Mouse (Mus musculus): ENCODE measurements around the gene Mroh2a. TPM values are rescaled to one million over a fixed set of nuclear protein-coding genes. Genes with fewer than 3 reads are reported as not detected.

The Mroh2a gene
- polyA plus RNA-seq, 1 experiment from 2014 or later: 1.3 TPM

DNA sequence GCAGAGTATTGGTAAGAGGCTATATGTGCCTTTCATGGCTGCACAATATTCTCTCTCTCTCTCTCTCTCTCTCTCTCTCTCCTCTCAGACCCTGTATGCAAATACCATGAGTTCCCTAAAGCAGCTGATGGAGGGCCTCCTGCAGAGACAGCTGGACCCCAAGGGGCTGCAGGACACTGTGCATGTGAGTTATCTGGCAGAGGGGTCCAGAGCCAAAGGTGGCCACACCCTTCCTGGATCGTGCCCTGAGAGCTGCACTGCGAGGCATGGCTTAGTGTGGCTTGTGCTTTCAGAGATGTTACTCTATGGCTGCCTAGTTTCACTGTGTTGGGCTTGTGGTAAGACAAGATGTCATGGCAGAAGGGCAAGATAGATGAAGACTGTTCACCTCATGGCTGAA, 20.9 kb downstream of the Mroh2a start:
- ATAC-seq (ENCODE audit: insufficient read depth, low FRiP score, low TSS enrichment) (no peak), DNase-seq (ENCODE audit: low spot score) (no peak)
- H3K27me3 ChIP-seq (ENCODE audit: control insufficient read depth, insufficient read depth, low read length): no peaks in the 10 kb centered on the region
- no peak overlapping the region for H3K9ac ChIP-seq (ENCODE audit: low read length)
- 0 out of 2 replicates have a peak, but pooled peaks cover 2% of the 10 kb centered on the region for H3K36me3 ChIP-seq (ENCODE audit: control insufficient read depth, insufficient read depth, low read length)
- H3K27ac ChIP-seq (ENCODE audit: low read depth, low read length): no peak overlapping the region
- H3K4me3 ChIP-seq (ENCODE audit: low read depth, low read length): no peak overlapping the region
- no peaks in the 10 kb centered on the region for H3K4me1 ChIP-seq (ENCODE audit: control insufficient read depth, insufficient read depth, low read length)
- peaks cover 96% of the 10 kb centered on the region for H3K9me3 ChIP-seq (ENCODE audit: control insufficient read depth, low read length)
- 56% methylated on average over 2 of the region's 2 CpGs for WGBS
- no peak overlapping the region for H3K4me2 ChIP-seq (ENCODE audit: low read depth)

DNA sequence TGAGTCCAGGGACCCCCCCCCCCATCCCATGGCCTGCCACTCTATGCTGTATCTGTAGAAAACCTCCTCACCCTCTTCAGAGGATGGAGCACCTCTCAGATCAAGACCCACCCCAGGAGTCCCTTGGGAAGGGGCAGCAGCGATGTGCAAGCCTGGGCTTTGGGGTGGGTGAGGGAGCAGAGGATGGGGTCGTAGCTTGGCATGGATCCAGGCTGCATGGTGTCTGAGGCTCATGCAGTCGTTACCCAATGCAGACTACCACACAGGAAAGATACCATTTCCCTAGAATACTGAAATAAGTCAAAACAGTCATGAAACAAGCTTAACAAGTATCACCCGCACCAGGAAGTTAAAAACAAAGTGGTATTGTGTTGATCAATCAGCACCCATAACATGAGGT, 21.9 kb downstream of the Mroh2a start:
- no peak overlapping the region for H3K4me2 ChIP-seq (ENCODE audit: low read depth)
- WGBS: 72% methylated on average over 4 of the region's 4 CpGs

DNA sequence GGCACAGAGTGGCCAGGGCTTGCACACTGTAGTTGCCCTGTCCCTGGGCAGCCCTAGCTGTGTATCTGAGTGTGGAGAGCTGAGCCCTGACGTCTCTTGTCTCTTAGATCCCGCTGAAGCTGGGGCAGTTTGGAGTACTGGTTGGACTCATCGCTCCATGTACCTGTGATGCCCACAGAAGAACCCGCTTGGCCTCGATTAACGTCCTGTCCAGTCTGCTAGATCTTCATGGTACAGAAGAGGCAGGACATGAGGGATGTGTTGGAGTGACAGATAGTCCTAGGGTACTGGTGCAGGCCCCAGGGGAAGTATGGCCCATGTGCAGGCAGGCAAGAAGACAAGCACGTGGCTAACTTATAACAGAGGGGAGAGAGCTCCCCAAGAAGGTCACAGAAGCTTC, 22.8 kb downstream of the Mroh2a start:
- Histone ChIP-seq H3K9ac (ENCODE audit: low read length) (no peak overlapping the region), H3K4me1 (ENCODE audit: control insufficient read depth, insufficient read depth, low read length) (no peaks in the 10 kb centered on the region), H3K9me3 (ENCODE audit: control insufficient read depth, low read length) (peaks cover 96% of the 10 kb centered on the region), H3K27ac (ENCODE audit: low read depth, low read length) (no peak overlapping the region), H3K4me2 (ENCODE audit: low read depth) (no peak overlapping the region), H3K27me3 (ENCODE audit: control insufficient read depth, insufficient read depth, low read length) (no peaks in the 10 kb centered on the region), H3K36me3 (ENCODE audit: control insufficient read depth, insufficient read depth, low read length) (0 out of 2 replicates have a peak, but pooled peaks cover 2% of the 10 kb centered on the region), H3K4me3 (ENCODE audit: low read depth, low read length) (no peak overlapping the region)
- 82% methylated on average over 7 of the region's 7 CpGs for WGBS
- no peak for ATAC-seq (ENCODE audit: insufficient read depth, low FRiP score, low TSS enrichment)
- no peak for DNase-seq (ENCODE audit: low spot score)

More for the DNA sequence above, 21.9 kb downstream of the Mroh2a start:
- Histone ChIP-seq H3K9ac (ENCODE audit: low read length) (no peak overlapping the region), H3K36me3 (ENCODE audit: control insufficient read depth, insufficient read depth, low read length) (0 out of 2 replicates have a peak, but pooled peaks cover 2% of the 10 kb centered on the region), H3K27ac (ENCODE audit: low read depth, low read length) (no peak overlapping the region), H3K9me3 (ENCODE audit: control insufficient read depth, low read length) (peaks cover 95% of the 10 kb centered on the region), H3K27me3 (ENCODE audit: control insufficient read depth, insufficient read depth, low read length) (no peaks in the 10 kb centered on the region), H3K4me1 (ENCODE audit: control insufficient read depth, insufficient read depth, low read length) (no peaks in the 10 kb centered on the region), H3K4me3 (ENCODE audit: low read depth, low read length) (no peak overlapping the region)
- ATAC-seq (ENCODE audit: insufficient read depth, low FRiP score, low TSS enrichment): no peak
- no peak for DNase-seq (ENCODE audit: low spot score)

DNA sequence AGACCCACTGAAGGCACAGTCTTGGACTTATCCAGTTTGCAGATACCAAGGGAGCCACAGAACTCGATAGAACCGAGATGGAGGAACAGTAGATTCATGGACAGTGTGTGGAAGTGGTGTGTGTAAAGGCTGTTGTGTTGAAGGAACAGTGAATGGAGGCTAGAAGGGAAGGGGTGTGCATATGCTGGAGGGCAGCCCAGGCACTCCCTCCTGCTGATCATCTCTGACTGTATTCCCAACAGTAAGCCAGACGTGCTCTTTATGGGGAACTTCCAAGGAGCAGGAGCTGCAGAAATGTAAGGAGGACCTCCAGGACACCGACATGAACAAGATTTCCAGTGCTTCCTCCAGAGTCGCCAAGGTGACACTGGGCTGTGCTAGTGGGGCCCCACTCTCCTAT, 23.2 kb downstream of the Mroh2a start:
- WGBS: 81% methylated on average over 5 of the region's 5 CpGs
- Histone ChIP-seq H3K36me3 (ENCODE audit: control insufficient read depth, insufficient read depth, low read length) (no peaks in the 10 kb centered on the region), H3K4me3 (ENCODE audit: low read depth, low read length) (no peak overlapping the region), H3K27ac (ENCODE audit: low read depth, low read length) (no peak overlapping the region), H3K4me2 (ENCODE audit: low read depth) (no peak overlapping the region), H3K27me3 (ENCODE audit: control insufficient read depth, insufficient read depth, low read length) (no peaks in the 10 kb centered on the region), H3K9me3 (ENCODE audit: control insufficient read depth, low read length) (peaks cover 96% of the 10 kb centered on the region), H3K9ac (ENCODE audit: low read length) (no peak overlapping the region), H3K4me1 (ENCODE audit: control insufficient read depth, insufficient read depth, low read length) (no peaks in the 10 kb centered on the region)
- DNase-seq (ENCODE audit: low spot score): no peak
- ATAC-seq (ENCODE audit: insufficient read depth, low FRiP score, low TSS enrichment): no peak

DNA sequence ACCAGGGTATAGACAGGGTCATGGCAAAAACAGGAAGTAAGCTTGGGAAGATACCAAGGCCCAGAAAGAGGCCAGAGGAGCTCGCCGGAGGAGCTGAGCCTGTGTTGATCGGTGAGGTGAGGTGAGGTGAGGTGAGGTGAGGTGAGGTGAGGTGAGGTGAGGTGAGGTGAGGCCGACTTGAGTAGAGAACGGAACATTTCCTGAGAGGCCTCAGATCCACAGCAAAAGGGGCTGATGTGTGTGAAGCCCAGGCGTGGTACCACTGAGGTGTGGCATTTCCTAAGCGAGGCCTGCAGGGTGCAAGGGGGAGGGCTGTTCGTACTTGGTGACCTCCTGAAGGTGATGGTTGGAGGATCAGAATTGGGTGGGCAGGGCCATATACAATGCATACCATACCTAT, 26.3 kb downstream of the Mroh2a start:
- ATAC-seq (ENCODE audit: insufficient read depth, low FRiP score, low TSS enrichment): no peak
- Histone ChIP-seq H3K9ac (ENCODE audit: low read length) (no peak overlapping the region), H3K4me2 (ENCODE audit: low read depth) (no peak overlapping the region), H3K27ac (ENCODE audit: low read depth, low read length) (no peak overlapping the region), H3K9me3 (ENCODE audit: control insufficient read depth, low read length) (peaks cover 97% of the 10 kb centered on the region), H3K36me3 (ENCODE audit: control insufficient read depth, insufficient read depth, low read length) (no peaks in the 10 kb centered on the region), H3K4me1 (ENCODE audit: control insufficient read depth, insufficient read depth, low read length) (no peaks in the 10 kb centered on the region), H3K27me3 (ENCODE audit: control insufficient read depth, insufficient read depth, low read length) (no peaks in the 10 kb centered on the region), H3K4me3 (ENCODE audit: low read depth, low read length) (no peak overlapping the region)
- no peak for DNase-seq (ENCODE audit: low spot score)
- WGBS: 76% methylated on average over 8 of the region's 8 CpGs

DNA sequence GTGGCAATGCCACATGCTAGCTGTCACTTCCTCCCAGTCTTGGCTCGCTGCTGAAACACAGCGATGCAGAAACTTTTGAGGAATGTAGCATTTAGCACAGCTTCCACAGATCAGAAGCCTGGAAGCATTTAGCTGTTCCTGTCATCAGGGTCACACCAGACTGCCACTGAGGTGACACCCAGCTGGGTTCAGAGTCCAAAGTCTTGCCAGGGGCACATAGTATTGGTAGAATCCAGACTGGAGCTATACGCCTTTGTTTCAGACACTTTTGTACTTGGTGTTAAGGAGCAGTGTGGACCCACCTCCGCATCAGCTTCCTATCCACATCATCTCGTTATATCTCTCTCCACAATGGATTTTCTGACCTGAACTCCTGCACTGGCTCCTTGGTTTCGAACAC, 26.8 kb downstream of the Mroh2a start:
- DNase-seq (ENCODE audit: low spot score) (no peak), ATAC-seq (ENCODE audit: insufficient read depth, low FRiP score, low TSS enrichment) (no peak)
- 75% methylated on average over 6 of the region's 6 CpGs for WGBS

DNA sequence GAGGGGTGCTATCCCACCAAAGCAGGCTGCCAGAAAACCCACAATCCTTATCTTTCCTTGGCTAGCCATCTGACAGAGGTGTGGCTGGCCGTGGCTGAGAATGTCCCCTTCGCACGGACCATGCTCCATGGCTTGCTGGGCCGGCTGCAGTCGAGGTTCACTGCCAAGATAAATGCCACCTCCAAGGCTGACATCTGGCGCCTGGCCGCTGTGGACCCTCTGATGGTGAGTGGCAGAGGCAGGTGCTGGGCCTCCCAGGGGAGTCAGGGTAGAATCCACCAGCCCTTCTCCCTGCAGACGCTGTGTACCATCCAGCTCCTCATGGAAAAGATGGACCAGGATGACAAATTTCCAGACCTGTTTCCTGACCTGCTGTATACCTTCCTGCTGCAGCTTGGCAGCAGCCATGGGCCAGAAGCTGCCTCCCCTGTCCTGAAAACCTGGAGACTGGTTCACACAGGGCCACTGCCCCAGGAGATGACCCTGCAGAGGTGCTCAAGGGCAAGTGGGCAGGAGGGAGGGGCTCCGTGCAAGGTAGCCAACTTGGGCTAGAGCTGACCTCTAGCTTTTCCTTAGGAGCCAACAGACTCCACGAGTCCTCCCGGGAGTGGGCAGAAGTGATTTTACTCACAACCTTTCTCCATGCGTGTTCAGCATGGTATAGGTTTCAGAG, 28.1 kb downstream of the Mroh2a start:
- H3K4me2 ChIP-seq (ENCODE audit: low read depth): no peak overlapping the region
- H3K9me3 ChIP-seq (ENCODE audit: control insufficient read depth, low read length): peaks cover 93% of the 10 kb centered on the region
- H3K4me3 ChIP-seq (ENCODE audit: low read depth, low read length): no peak overlapping the region
- peaks cover 3% of the 10 kb centered on the region for H3K36me3 ChIP-seq (ENCODE audit: control insufficient read depth, insufficient read depth, low read length)
- H3K4me1 ChIP-seq (ENCODE audit: control insufficient read depth, insufficient read depth, low read length): no peaks in the 10 kb centered on the region
- no peak for DNase-seq (ENCODE audit: low spot score)
- H3K27ac ChIP-seq (ENCODE audit: low read depth, low read length): no peak overlapping the region
- WGBS: 89% methylated on average over 12 of the region's 12 CpGs
- H3K9ac ChIP-seq (ENCODE audit: low read length): no peak overlapping the region
- no peaks in the 10 kb centered on the region for H3K27me3 ChIP-seq (ENCODE audit: control insufficient read depth, insufficient read depth, low read length)
- ATAC-seq (ENCODE audit: insufficient read depth, low FRiP score, low TSS enrichment): no peak

More for the DNA sequence above, 26.8 kb downstream of the Mroh2a start:
- H3K4me2 ChIP-seq (ENCODE audit: low read depth): no peak overlapping the region
- peaks cover 95% of the 10 kb centered on the region for H3K9me3 ChIP-seq (ENCODE audit: control insufficient read depth, low read length)
- H3K36me3 ChIP-seq (ENCODE audit: control insufficient read depth, insufficient read depth, low read length): no peaks in the 10 kb centered on the region
- H3K27me3 ChIP-seq (ENCODE audit: control insufficient read depth, insufficient read depth, low read length): no peaks in the 10 kb centered on the region
- no peak overlapping the region for H3K9ac ChIP-seq (ENCODE audit: low read length)
- no peaks in the 10 kb centered on the region for H3K4me1 ChIP-seq (ENCODE audit: control insufficient read depth, insufficient read depth, low read length)
- no peak overlapping the region for H3K27ac ChIP-seq (ENCODE audit: low read depth, low read length)
- no peak overlapping the region for H3K4me3 ChIP-seq (ENCODE audit: low read depth, low read length)

DNA sequence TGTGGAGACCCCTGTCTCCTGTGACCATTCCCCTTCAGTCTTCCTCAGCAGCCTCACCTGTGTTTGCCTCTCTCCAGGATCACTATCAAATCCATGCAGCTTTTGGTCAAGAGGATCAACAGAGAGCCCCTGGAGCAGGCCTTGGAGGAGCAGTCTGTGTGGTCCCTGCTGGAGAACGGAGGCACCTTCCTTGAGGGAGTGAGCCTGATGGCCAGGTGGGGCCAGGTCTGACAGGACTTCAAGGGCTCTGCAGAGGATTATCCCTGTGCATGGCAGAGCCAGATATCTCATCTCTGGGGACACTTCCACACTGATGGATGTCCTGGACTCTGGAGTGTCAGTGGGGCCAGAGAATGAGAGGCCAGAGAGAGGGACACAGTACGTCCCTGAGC, 28.7 kb downstream of the Mroh2a start:
- 63% methylated on average over 2 of the region's 2 CpGs for WGBS
- H3K9me3 ChIP-seq (ENCODE audit: control insufficient read depth, low read length): peaks cover 92% of the 10 kb centered on the region

DNA sequence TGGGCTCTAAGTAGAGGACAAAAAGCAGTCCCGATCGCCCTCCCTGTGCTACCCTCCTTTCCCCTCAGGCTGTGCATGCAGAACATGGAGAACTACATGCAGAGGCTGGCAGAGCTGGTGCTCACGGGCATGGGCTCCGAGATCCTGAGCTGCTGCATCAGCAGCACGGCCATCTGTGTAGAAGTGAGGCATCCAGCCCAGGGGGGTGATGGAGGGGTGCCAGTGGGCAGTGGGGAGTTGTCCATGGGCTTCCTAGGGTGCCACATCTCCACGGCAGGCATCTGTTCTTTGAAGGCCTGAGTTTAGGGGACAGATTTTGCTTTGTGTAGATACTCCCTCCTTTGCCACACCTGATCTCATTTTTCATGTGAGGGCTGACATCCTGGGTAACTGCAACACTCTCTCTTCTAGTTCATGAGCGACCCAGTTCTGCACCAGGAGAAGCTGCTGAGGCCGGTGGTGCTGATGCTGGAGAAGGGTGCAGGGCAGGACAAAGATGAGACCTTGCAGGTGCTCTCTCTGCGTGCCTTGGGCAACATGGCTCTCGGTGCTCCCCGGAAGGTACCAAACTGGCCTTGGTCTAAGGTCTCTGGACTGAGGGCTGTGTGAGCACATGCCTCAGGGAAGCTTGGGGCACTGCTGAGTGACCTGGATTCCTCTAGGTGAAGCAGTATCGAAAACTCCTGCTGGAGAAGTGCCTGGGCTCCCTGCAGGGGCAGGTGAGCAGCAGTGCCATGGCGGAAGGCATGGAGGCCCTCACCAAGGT, 29.4 kb downstream of the Mroh2a start:
- Histone ChIP-seq H3K4me3 (ENCODE audit: low read depth, low read length) (no peak overlapping the region), H3K9me3 (ENCODE audit: control insufficient read depth, low read length) (peaks cover 89% of the 10 kb centered on the region), H3K4me1 (ENCODE audit: control insufficient read depth, insufficient read depth, low read length) (no peaks in the 10 kb centered on the region), H3K36me3 (ENCODE audit: control insufficient read depth, insufficient read depth, low read length) (peaks cover 8% of the 10 kb centered on the region), H3K27ac (ENCODE audit: low read depth, low read length) (no peak overlapping the region), H3K4me2 (ENCODE audit: low read depth) (no peak overlapping the region), H3K27me3 (ENCODE audit: control insufficient read depth, insufficient read depth, low read length) (no peaks in the 10 kb centered on the region), H3K9ac (ENCODE audit: low read length) (no peak overlapping the region)
- DNase-seq (ENCODE audit: low spot score): no peak
- no peak for ATAC-seq (ENCODE audit: insufficient read depth, low FRiP score, low TSS enrichment)
- WGBS: 79% methylated on average over 13 of the region's 13 CpGs

More for the DNA sequence above, 28.7 kb downstream of the Mroh2a start:
- ATAC-seq (ENCODE audit: insufficient read depth, low FRiP score, low TSS enrichment) (no peak), DNase-seq (ENCODE audit: low spot score) (no peak)
- Histone ChIP-seq H3K4me1 (ENCODE audit: control insufficient read depth, insufficient read depth, low read length) (no peaks in the 10 kb centered on the region), H3K9ac (ENCODE audit: low read length) (no peak overlapping the region), H3K36me3 (ENCODE audit: control insufficient read depth, insufficient read depth, low read length) (peaks cover 5% of the 10 kb centered on the region), H3K27ac (ENCODE audit: low read depth, low read length) (no peak overlapping the region), H3K4me3 (ENCODE audit: low read depth, low read length) (no peak overlapping the region), H3K27me3 (ENCODE audit: control insufficient read depth, insufficient read depth, low read length) (no peaks in the 10 kb centered on the region), H3K4me2 (ENCODE audit: low read depth) (no peak overlapping the region)

All from neural tube, embryonic 11.5 days (tissue).